In the genomic region with DNA sequence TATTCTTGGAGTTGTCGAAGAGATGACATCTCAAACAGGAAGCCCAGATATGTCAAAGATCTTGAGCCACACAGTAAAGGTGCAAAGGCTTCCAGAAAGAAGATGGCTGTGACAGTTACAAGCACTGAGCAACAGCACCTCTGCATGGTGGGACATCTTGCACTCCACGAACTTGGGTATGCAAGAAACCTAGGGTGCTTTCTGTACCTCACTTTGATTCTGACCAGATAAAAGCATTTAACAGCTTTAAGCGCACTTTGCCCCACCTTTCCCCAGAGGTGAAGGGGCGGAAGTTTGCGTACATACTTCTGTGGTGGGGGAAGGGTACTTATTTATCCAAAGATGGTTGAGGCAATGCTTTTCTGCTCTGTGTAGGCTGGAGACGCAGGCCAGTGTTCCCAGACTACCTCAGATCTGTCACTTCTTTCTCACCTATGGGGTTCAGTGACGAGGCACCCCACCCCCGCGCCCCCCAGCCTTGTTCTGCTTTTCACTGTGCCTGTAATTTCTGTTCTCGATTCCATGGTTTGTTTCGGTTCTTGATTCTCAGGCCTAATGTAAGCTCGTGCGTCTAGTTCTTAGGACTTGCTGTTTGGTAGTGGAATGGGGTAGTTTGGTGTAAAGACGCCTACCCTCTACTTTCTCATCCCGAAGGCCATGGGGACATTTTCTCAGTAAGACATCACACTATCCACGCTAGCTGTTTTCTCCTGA, we compare ENCODE assay signal across 17 mouse cellular contexts. TPM values are rescaled to one million over a fixed set of nuclear protein-coding genes. Genes with fewer than 3 reads are reported as not detected.
A peak's percentile ranks its signal among the peaks of the same experiment; 100 is the strongest.
DNase-seq lines count a peak whose midpoint lies in the region; ATAC-seq lines count a peak whose summit lies in the region.
"Had no signal": no experiment of that assay in that cellular context is flagged by ENCODE, and none has a peak within 500 bp of the region (broad histone marks: within the 10 kb centered on the region; RNA-seq: fewer than 3 reads in every experiment).

No protein-coding gene starts in this region.

- no peaks in the 10 kb centered on the region for H3K36me3 ChIP-seq in neural tube, embryonic 15.5 days
- no peaks in the 10 kb centered on the region for H3K36me3 ChIP-seq in hindbrain, embryonic 13.5 days
- H3K36me3 ChIP-seq: limb, embryonic 12.5 days had no signal

- no peaks in the 10 kb centered on the region for H3K27me3 ChIP-seq in neural tube, embryonic 15.5 days (replicated peaks)
- no peaks in the 10 kb centered on the region for H3K27me3 ChIP-seq in hindbrain, embryonic 13.5 days
- H3K27me3 ChIP-seq: limb, embryonic 12.5 days had no signal

- H3K4me1 ChIP-seq in neural tube, embryonic 15.5 days, result no peaks in the 10 kb centered on the region
- no peaks in the 10 kb centered on the region for H3K4me1 ChIP-seq in hindbrain, embryonic 13.5 days (replicated peaks)
- H3K4me1 ChIP-seq: limb, embryonic 12.5 days had no signal

- WGBS in neural tube, embryonic 15.5 days, result 90% methylated on average over 16 of the region's 16 CpGs
- WGBS in hindbrain, embryonic 13.5 days, result 91% methylated on average over 16 of the region's 16 CpGs

- DNase-seq in A20 (ENCODE audit: low read depth, low spot score), result peak; percentile 79
- DNase-seq in CD4-positive helper T cell, adult 2 months (ENCODE audit: low read depth, low spot score), result peak; percentile 78
- peak; percentile 51 for DNase-seq in induced T-regulatory cell, adult 2 months (ENCODE audit: low read depth)
- peak; percentile 75 to 77 for DNase-seq in spleen, postnatal 36 days (ENCODE audit: low spot score in 2 of 2)
- no peak for DNase-seq in ovary, postnatal 10 days (ENCODE audit: low spot score)
- DNase-seq in Muller cell, postnatal 12 days (ENCODE audit: inconsistent ontology term), result no peak
- DNase-seq: adrenal gland, postnatal 36 days; cerebellum, postnatal 10 days; heart, postnatal 10 days; layer of hippocampus, postnatal 36 days; right cerebral cortex, postnatal 4 days had no signal

- H3K9ac ChIP-seq in neural tube, embryonic 15.5 days (replicated peaks), result no peak overlapping the region
- no peak overlapping the region for H3K9ac ChIP-seq in hindbrain, embryonic 13.5 days
- H3K9ac ChIP-seq: limb, embryonic 12.5 days had no signal

- H3K27ac ChIP-seq in neural tube, embryonic 15.5 days (replicated peaks), result no peak overlapping the region
- H3K27ac ChIP-seq in hindbrain, embryonic 13.5 days, result no peak overlapping the region
- H3K27ac ChIP-seq: hindbrain, postnatal 0 days; kidney, postnatal 0 days; limb, embryonic 12.5 days had no signal

- no peak overlapping the region for H3K4me3 ChIP-seq in neural tube, embryonic 15.5 days (replicated peaks)
- no peak overlapping the region for H3K4me3 ChIP-seq in hindbrain, embryonic 13.5 days
- H3K4me3 ChIP-seq: limb, embryonic 12.5 days; megakaryocyte, embryonic 14.5 days had no signal

- H3K9me3 ChIP-seq in neural tube, embryonic 15.5 days (replicated peaks), result no peaks in the 10 kb centered on the region
- H3K9me3 ChIP-seq in hindbrain, embryonic 13.5 days, result no peaks in the 10 kb centered on the region
- H3K9me3 ChIP-seq: limb, embryonic 12.5 days; megakaryocyte, embryonic 14.5 days had no signal

- ATAC-seq in neural tube, embryonic 15.5 days (ENCODE audit: low FRiP score), result no peak
- no peak for ATAC-seq in hindbrain, embryonic 13.5 days (ENCODE audit: low FRiP score)
- ATAC-seq: hindbrain, postnatal 0 days had no signal

- H3K4me2 ChIP-seq in neural tube, embryonic 15.5 days, result no peak overlapping the region
- no peak overlapping the region for H3K4me2 ChIP-seq in hindbrain, embryonic 13.5 days
- H3K4me2 ChIP-seq: limb, embryonic 12.5 days had no signal

RNA-seq across cellular contexts. Expression of gene Tmem131, which starts 17.2 kb away (rescaled TPM):
- 11.2 and 12.8 TPM in 2 replicates for polyA plus RNA-seq in neural tube, embryonic 15.5 days (2015; fragmentation: Nextera tagmentation; extraction: Ambion mirVana)
- 11.6 and 11.7 TPM in 2 replicates for polyA plus RNA-seq in hindbrain, embryonic 13.5 days (2015; fragmentation: Nextera tagmentation; extraction: Ambion mirVana)

Comparison
In these comparisons a context has a peak if more than half of its experiments do, and no peak if none do; other contexts are left out.
1. DNase-seq: peak in A20 (single experiment), CD4-positive helper T cell, adult 2 months (single experiment), induced T-regulatory cell, adult 2 months (single experiment) and spleen, postnatal 36 days (2 of 2); none in ovary, postnatal 10 days (single experiment) and Muller cell, postnatal 12 days (single experiment).